Mouse (Mus musculus) G1E (cell line): ENCODE data around the gene 4930558K02Rik. TPM values are rescaled to one million over a fixed set of nuclear protein-coding genes. Genes with fewer than 3 reads are reported as not detected.

ENCODE experiments used
- ATAC-seq: 2 replicates; pipeline ENCODE4 v1.8.0; 2016; ENCODE audit warnings: mild to moderate bottlenecking; ENCODE audit not compliant: insufficient number of reproducible peaks, poor library complexity, low FRiP score, severe bottlenecking; ENCODE audit errors: extremely low read depth
- DNase-seq: peaks from one replicate; pipeline ENCODE4 v3.0.0; 2012; ENCODE audit warnings: low spot score
- H3K27me3 ChIP-seq: 2 replicates; pipeline ENCODE4 v1.6.1; 2012; ENCODE audit warnings: mild to moderate bottlenecking, low read length, inconsistent platforms; ENCODE audit not compliant: insufficient read depth
- H3K36me3 ChIP-seq: replicated peaks from 2 replicates; pipeline ENCODE3; 2012; ENCODE audit warnings: mild to moderate bottlenecking, inconsistent platforms
- H3K4me1 ChIP-seq: 2 replicates; pipeline ENCODE4 v1.6.1; 2012; ENCODE audit warnings: low read depth, low read length, inconsistent platforms, mixed read lengths; ENCODE audit not compliant: insufficient read depth
- H3K4me3 ChIP-seq: 2 replicates; pipeline ENCODE4 v1.5.1; 2012; ENCODE audit warnings: low read depth, mild to moderate bottlenecking, inconsistent platforms, low read length, moderate library complexity, mixed read lengths
- H3K9me3 ChIP-seq: replicated peaks from 2 replicates; pipeline ENCODE4 v1.6.1; 2012; ENCODE audit warnings: inconsistent platforms
- CTCF ChIP-seq: IDR thresholded peaks from 2 replicates; pipeline ENCODE4 v1.5.1; 2012; ENCODE audit warnings: low read depth, low read length, inconsistent platforms, mixed read lengths
- GATA1 ChIP-seq: IDR thresholded peaks from 2 replicates; pipeline ENCODE4 v1.6.1; 2012; ENCODE audit warnings: borderline replicate concordance, low read length, inconsistent platforms, mixed read lengths
- GATA2 ChIP-seq: IDR thresholded peaks from 2 replicates; pipeline ENCODE4 v1.6.1; 2012; ENCODE audit warnings: low read depth, low read length, inconsistent platforms, borderline replicate concordance
- POLR2AphosphoS5 ChIP-seq: IDR thresholded peaks from 2 replicates; pipeline ENCODE4 v1.6.1; 2012; ENCODE audit warnings: low read depth, low read length, inconsistent platforms; ENCODE audit not compliant: insufficient replicate concordance
- TAL1 ChIP-seq: conservative IDR thresholded peaks from 2 replicates; pipeline ENCODE4 v1.6.1; 2012; ENCODE audit warnings: low read depth, low read length, inconsistent platforms, mixed read lengths
- polyA plus RNA-seq: library from polyadenylated mRNA; stranded (reverse); fragments of >175 nt; gene quantifications from 2 replicates; pipeline ENCODE4 v1.2.3, GENCODE M21; 2012
- total RNA-seq, 2 experiments: library from RNA; stranded (forward) in 1 of 2; stranded (reverse) in 1 of 2; fragments of 200-1000 nt in 1 of 2; fragments of >200 nt in 1 of 2; fragmentation: Nextera tagmentation in 1 of 2; gene quantifications; 2 replicates each; pipeline ENCODE4 v1.2.3; 2014 to 2017

The 4930558K02Rik gene
- total and polyA plus RNA-seq, 3 experiments, result not detected

- ATAC-seq (no peak), DNase-seq (no peak)
- H3K27me3 ChIP-seq, result peaks cover 3% of the 10 kb centered on the region; the same call in 1 of the 2 replicates
- no peak for TF ChIP-seq GATA2
- TF ChIP-seq POLR2AphosphoS5, result no peak
- TF ChIP-seq CTCF, result no peak
- TF ChIP-seq TAL1, result no peak
- TF ChIP-seq GATA1, result no peak
- no peaks in the 10 kb centered on the region for H3K9me3 ChIP-seq
- H3K36me3 ChIP-seq, result no peaks in the 10 kb centered on the region
- no peak overlapping the region for H3K4me3 ChIP-seq
- H3K4me1 ChIP-seq, result no peaks in the 10 kb centered on the region
Observed at GRCm38 (mm10) chr1:161927976-161928375, 51.5 kb downstream of the 4930558K02Rik start.

GRCm38 (mm10) chr1:161925281-161925805 lies 54.1 kb downstream of the 4930558K02Rik start:
- no peaks in the 10 kb centered on the region for H3K9me3 ChIP-seq
- H3K4me3 ChIP-seq, result no peak overlapping the region
- H3K36me3 ChIP-seq, result no peaks in the 10 kb centered on the region
- no peak for TF ChIP-seq GATA1
- no peak for TF ChIP-seq GATA2
- TF ChIP-seq POLR2AphosphoS5, result no peak
- TF ChIP-seq TAL1, result no peak
- TF ChIP-seq CTCF, result no peak
- peaks cover 2% of the 10 kb centered on the region; the same call in 1 of the 2 replicates for H3K27me3 ChIP-seq
- DNase-seq (no peak), ATAC-seq (no peak)
- peaks cover 10% of the 10 kb centered on the region; the same call in 1 of the 2 replicates for H3K4me1 ChIP-seq

- no peak for TF ChIP-seq GATA2
- TF ChIP-seq POLR2AphosphoS5, result no peak
- no peak for TF ChIP-seq GATA1
- no peak for TF ChIP-seq TAL1
- no peak for TF ChIP-seq CTCF
- Histone ChIP-seq H3K27me3 (peaks cover 5% of the 10 kb centered on the region), H3K4me1 (peaks cover 10% of the 10 kb centered on the region; the same call in 1 of the 2 replicates), H3K36me3 (no peaks in the 10 kb centered on the region), H3K4me3 (no peak overlapping the region), H3K9me3 (no peaks in the 10 kb centered on the region)
- DNase-seq (no peak), ATAC-seq (no peak)
Observed at GRCm38 (mm10) chr1:161924321-161924720, 55.1 kb downstream of the 4930558K02Rik start.

- ATAC-seq (no peak), DNase-seq (no peak)
- peaks cover 18% of the 10 kb centered on the region for H3K4me1 ChIP-seq
- no peaks in the 10 kb centered on the region for H3K9me3 ChIP-seq
- no peaks in the 10 kb centered on the region for H3K36me3 ChIP-seq
- H3K4me3 ChIP-seq, result no peak overlapping the region
- TF ChIP-seq GATA2, result no peak
- no peak for TF ChIP-seq POLR2AphosphoS5
- no peak for TF ChIP-seq TAL1
- no peak for TF ChIP-seq GATA1
- TF ChIP-seq CTCF, result no peak
- H3K27me3 ChIP-seq, result peaks cover 5% of the 10 kb centered on the region; the same call in 1 of the 2 replicates
Observed at GRCm38 (mm10) chr1:161921928-161922327, 57.5 kb downstream of the 4930558K02Rik start.

GRCm38 (mm10) chr1:161920475-161921454 lies 58.7 kb downstream of the 4930558K02Rik start:
- ATAC-seq (no peak), DNase-seq (no peak)
- H3K36me3 ChIP-seq, result no peaks in the 10 kb centered on the region
- no peak overlapping the region for H3K4me3 ChIP-seq
- H3K27me3 ChIP-seq, result peaks cover 5% of the 10 kb centered on the region; the same call in 1 of the 2 replicates
- H3K4me1 ChIP-seq, result peaks cover 21% of the 10 kb centered on the region
- H3K9me3 ChIP-seq, result no peaks in the 10 kb centered on the region
- TF ChIP-seq POLR2AphosphoS5, result no peak
- TF ChIP-seq GATA1, result no peak
- no peak for TF ChIP-seq GATA2
- no peak for TF ChIP-seq CTCF
- no peak for TF ChIP-seq TAL1

- DNase-seq (no peak), ATAC-seq (no peak)
- Histone ChIP-seq H3K27me3 (peaks cover 10% of the 10 kb centered on the region; the same call in 1 of the 2 replicates), H3K4me3 (no peak overlapping the region), H3K4me1 (peaks cover 24% of the 10 kb centered on the region), H3K36me3 (no peaks in the 10 kb centered on the region), H3K9me3 (no peaks in the 10 kb centered on the region)
- no peak for TF ChIP-seq TAL1
- no peak for TF ChIP-seq GATA2
- no peak for TF ChIP-seq GATA1
- no peak for TF ChIP-seq POLR2AphosphoS5
- no peak for TF ChIP-seq CTCF
Observed at GRCm38 (mm10) chr1:161919594-161919993, 59.8 kb downstream of the 4930558K02Rik start.
